Mouse (Mus musculus) heart, adult 2 months (tissue): ENCODE results near the gene Dhcr24. TPM values are rescaled to one million over a fixed set of nuclear protein-coding genes. Genes with fewer than 3 reads are reported as not detected.

Experiments
- DNase-seq, 2 experiments: peaks; one replicate each; pipeline ENCODE4 v3.0.0; 2021
- H3K27ac ChIP-seq: fragments of 200-600 bp; 2 replicates; pipeline ENCODE4 v1.8.1; 2022
- H3K27me3 ChIP-seq: fragments of 200-500 bp; 2 replicates; pipeline ENCODE4 v1.6.1; 2012; ENCODE audit warnings: mild to moderate bottlenecking, low read length, inconsistent platforms, mixed read lengths; ENCODE audit not compliant: control insufficient read depth, insufficient read depth
- H3K36me3 ChIP-seq: fragments of 200-500 bp; 2 replicates; pipeline ENCODE4 v1.6.1; 2012; ENCODE audit warnings: low read length, inconsistent platforms; ENCODE audit not compliant: control insufficient read depth, insufficient read depth
- H3K4me1 ChIP-seq: fragments of 200-500 bp; 2 replicates; pipeline ENCODE4 v1.6.1; 2011; ENCODE audit warnings: low read length; ENCODE audit not compliant: control insufficient read depth, insufficient read depth
- H3K4me3 ChIP-seq: fragments of 200-600 bp; 2 replicates; pipeline ENCODE4 v1.8.1; 2022
- H3K79me2 ChIP-seq: fragments of 200-500 bp; replicated peaks from 2 replicates; pipeline ENCODE4 v1.6.1; 2012; ENCODE audit warnings: mild to moderate bottlenecking, inconsistent platforms, low read length, moderate library complexity, mixed read lengths; ENCODE audit not compliant: control insufficient read depth, insufficient read depth
- H3K9ac ChIP-seq: fragments of 200-500 bp; 2 replicates; pipeline ENCODE4 v1.6.1; 2012; ENCODE audit warnings: low read depth, mild to moderate bottlenecking, control low read depth, inconsistent platforms, low read length, mixed read lengths
- CTCF ChIP-seq: fragments of 200-600 bp; IDR thresholded peaks from 2 replicates; pipeline ENCODE4 v1.8.1; 2022; ENCODE audit warnings: antibody characterized with exemption, mild to moderate bottlenecking, moderate library complexity
- EP300 ChIP-seq: fragments of 200-500 bp; IDR thresholded peaks from 2 replicates; pipeline ENCODE4 v1.6.1; 2011; ENCODE audit warnings: low read depth, low read length, control low read depth; ENCODE audit not compliant: insufficient read depth
- POLR2A ChIP-seq: fragments of 200-500 bp; IDR thresholded peaks from 2 replicates; pipeline ENCODE4 v1.6.1; 2011; ENCODE audit warnings: mild to moderate bottlenecking, low read depth, low read length, control low read depth; ENCODE audit not compliant: insufficient read depth
- WGBS: fragments of 180-500 bp; shearing (Covaris S2); methylation state at CpG from one replicate; pipeline ENCODE4 v1.1.7; 2018; 5-methylcytosine and 5-hydroxymethylcytosine counted together
- intact Hi-C: fragments of 180-260 bp; cut with DNase I; formaldehyde crosslinking; loops from one replicate; pipeline ENCODE4 v1.15.1; 2025
- polyA plus RNA-seq: library from polyadenylated mRNA; depleted of rRNA; stranded (reverse); fragments of >200 nt; gene quantifications from 2 replicates; pipeline ENCODE4 v1.2.3, GENCODE M21; 2012
- total RNA-seq, 2 experiments: library from RNA; stranded (reverse); gene quantifications; 2 replicates each; pipeline ENCODE4 v1.2.3; 2021

Gene Dhcr24
- total and polyA plus RNA-seq, 3 experiments: 1.4 to 5.2 (median 4.0) TPM

DNA sequence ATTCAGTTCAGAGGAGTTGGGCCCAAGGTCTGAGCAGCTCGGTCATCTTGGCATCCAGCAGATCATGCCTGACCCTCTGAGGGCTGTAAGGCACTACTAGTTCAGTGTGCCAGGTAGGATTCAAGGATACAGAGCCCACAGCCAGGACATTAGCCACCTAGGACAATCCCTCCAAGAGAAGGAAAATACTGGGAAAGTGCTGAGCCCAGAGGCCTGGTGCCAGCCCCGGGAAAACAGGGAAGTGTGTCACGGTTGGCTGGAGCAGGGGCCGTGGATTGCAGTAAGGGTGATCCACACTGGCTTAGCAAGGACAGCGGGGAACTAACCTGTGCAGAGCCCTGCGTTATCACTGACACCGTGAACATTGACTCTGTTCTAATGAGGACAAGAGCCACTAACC lies 16.7 kb downstream of the Dhcr24 start:
- H3K79me2 ChIP-seq: no peaks in the 10 kb centered on the region
- intact Hi-C loops: no loop called here
- H3K27ac ChIP-seq: no peak overlapping the region
- no peak for TF ChIP-seq POLR2A
- TF ChIP-seq CTCF: no peak
- TF ChIP-seq EP300: no peak
- no peak overlapping the region for H3K9ac ChIP-seq
- no peaks in the 10 kb centered on the region for H3K4me1 ChIP-seq
- no peaks in the 10 kb centered on the region for H3K36me3 ChIP-seq
- 85% methylated on average over 7 of the region's 7 CpGs for WGBS
- no peak overlapping the region for H3K4me3 ChIP-seq
- no peak for DNase-seq
- no peaks in the 10 kb centered on the region for H3K27me3 ChIP-seq

DNA sequence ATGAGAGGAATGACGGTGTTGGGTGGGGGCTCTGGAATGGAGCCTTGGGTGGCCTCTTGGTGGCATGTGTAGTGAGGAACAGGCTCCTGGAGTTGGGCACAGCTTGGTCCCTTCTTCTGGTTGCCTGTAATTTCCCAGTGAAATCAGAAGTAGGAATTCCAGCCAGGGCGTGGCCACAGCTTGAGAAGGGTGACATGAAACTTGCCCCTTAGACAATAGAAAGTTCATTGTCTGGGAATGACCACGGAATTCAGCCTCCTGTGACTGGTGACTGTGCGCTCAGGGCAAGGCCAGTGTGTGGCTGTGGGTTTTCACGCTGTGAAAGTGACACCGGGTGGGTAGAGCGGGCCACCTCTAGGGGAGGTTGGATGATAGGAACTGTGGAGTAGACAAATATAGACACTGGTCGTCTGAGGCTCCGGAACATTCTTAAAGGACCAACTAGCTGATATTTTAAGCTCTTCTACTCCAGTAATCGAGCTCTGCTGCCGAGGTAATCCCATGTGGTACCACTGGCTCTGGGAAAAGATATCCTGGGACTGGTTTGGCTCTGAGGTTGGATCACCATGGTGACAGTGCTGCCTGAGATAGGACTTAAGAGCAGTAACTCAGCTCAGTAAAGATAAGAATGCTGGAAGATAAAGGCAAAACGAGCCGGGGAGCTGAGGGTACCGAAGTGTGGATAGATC lies 20.5 kb downstream of the Dhcr24 start:
- Histone ChIP-seq H3K36me3 (no peaks in the 10 kb centered on the region), H3K27me3 (no peaks in the 10 kb centered on the region), H3K9ac (no peak overlapping the region), H3K79me2 (no peaks in the 10 kb centered on the region), H3K27ac (no peak overlapping the region), H3K4me1 (no peaks in the 10 kb centered on the region), H3K4me3 (no peak overlapping the region)
- intact Hi-C loops: no loop called here
- 45% methylated on average over 14 of the region's 14 CpGs for WGBS
- TF ChIP-seq CTCF (no peak), POLR2A (no peak), EP300 (no peak)
- DNase-seq: peak in 1 of 2 experiments; percentile 40

DNA sequence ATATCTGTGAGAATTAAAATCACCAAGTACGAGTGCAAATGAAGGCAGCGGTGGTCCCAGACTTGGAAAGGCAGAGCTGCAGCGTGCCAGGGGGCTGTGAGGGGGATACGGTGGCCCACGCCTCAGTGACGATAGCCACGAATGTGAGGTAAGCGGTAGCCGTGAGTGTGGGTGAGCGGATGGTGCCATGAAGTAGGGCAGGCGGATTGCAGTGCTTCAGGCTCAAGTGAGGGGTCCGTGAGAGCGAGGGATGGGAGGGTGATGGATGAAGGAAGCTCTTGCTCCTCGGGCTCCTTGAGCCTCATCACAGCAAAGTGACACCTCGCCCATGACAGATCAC lies 21.0 kb downstream of the Dhcr24 start:
- intact Hi-C loops: no loop called here
- WGBS: 57% methylated on average over 15 of the region's 15 CpGs
- Histone ChIP-seq H3K79me2 (no peaks in the 10 kb centered on the region), H3K4me1 (no peaks in the 10 kb centered on the region), H3K27me3 (no peaks in the 10 kb centered on the region), H3K4me3 (no peak overlapping the region), H3K27ac (no peak overlapping the region), H3K36me3 (no peaks in the 10 kb centered on the region), H3K9ac (no peak overlapping the region)
- TF ChIP-seq POLR2A (no peak), CTCF (no peak), EP300 (no peak)
- DNase-seq: no peak

- TF ChIP-seq EP300: no peak
- TF ChIP-seq POLR2A: no peak
- TF ChIP-seq CTCF: no peak
- intact Hi-C loops: no loop called here
- no peaks in the 10 kb centered on the region for H3K27me3 ChIP-seq
- no peaks in the 10 kb centered on the region for H3K4me1 ChIP-seq
- WGBS: 77% methylated on average over 12 of the region's 12 CpGs
- H3K36me3 ChIP-seq: no peaks in the 10 kb centered on the region
- no peak overlapping the region for H3K27ac ChIP-seq
- H3K9ac ChIP-seq: no peak overlapping the region
- no peak overlapping the region for H3K4me3 ChIP-seq
- DNase-seq: no peak
- no peaks in the 10 kb centered on the region for H3K79me2 ChIP-seq
Measured at GRCm38 (mm10) chr4:106582428-106583153, 21.8 kb downstream of the Dhcr24 start.

- no peaks in the 10 kb centered on the region for H3K4me1 ChIP-seq
- no peak for DNase-seq
- intact Hi-C loops: no loop called here
- H3K4me3 ChIP-seq: no peak overlapping the region
- no peak overlapping the region for H3K27ac ChIP-seq
- no peaks in the 10 kb centered on the region for H3K27me3 ChIP-seq
- 79% methylated on average over 4 of the region's 4 CpGs for WGBS
- H3K36me3 ChIP-seq: no peaks in the 10 kb centered on the region
- TF ChIP-seq POLR2A: no peak
- TF ChIP-seq EP300: no peak
- TF ChIP-seq CTCF: no peak
- H3K79me2 ChIP-seq: no peaks in the 10 kb centered on the region
- no peak overlapping the region for H3K9ac ChIP-seq
Measured at GRCm38 (mm10) chr4:106584665-106585064, 23.8 kb downstream of the Dhcr24 start.

DNA sequence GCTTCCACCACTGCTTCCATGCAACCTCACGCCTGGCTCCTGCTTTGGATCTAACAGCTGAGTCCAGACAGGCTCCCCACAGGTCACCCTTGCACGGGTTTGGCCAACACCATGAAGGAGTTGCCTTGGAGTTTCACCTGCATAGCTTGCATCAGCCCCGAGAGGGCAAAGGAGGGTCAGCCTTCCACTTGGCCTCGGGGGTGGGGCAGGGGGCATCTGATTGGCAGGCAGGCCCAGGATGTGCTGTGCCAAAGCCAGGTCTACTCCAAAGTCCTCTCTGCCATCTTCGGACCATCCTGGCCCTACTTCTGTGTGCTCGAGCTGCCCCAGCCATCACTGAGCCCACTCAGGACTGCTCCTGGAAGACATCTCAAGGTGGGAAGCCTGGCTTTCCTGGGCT lies 26.2 kb downstream of the Dhcr24 start:
- no peaks in the 10 kb centered on the region for H3K36me3 ChIP-seq
- DNase-seq: no peak
- H3K27me3 ChIP-seq: no peaks in the 10 kb centered on the region
- no peak for TF ChIP-seq POLR2A
- TF ChIP-seq CTCF: no peak
- no peak for TF ChIP-seq EP300
- intact Hi-C loops: no loop called here
- WGBS: 91% methylated on average over 6 of the region's 6 CpGs
- no peak overlapping the region for H3K4me3 ChIP-seq
- no peaks in the 10 kb centered on the region for H3K4me1 ChIP-seq
- no peak overlapping the region for H3K9ac ChIP-seq
- no peak overlapping the region for H3K27ac ChIP-seq
- no peaks in the 10 kb centered on the region for H3K79me2 ChIP-seq
